Mouse (Mus musculus): Measurements from ENCODE around the gene Vmn1r46. TPM values are rescaled to one million over a fixed set of nuclear protein-coding genes. Genes with fewer than 3 reads are reported as not detected.
"Not testable (repeated sequence)": the region's sequence is repeated elsewhere in the genome, so short reads cannot be mapped to it uniquely, and the experiment has no call there.

Vmn1r46 gene
- not detected in 2 replicates for polyA plus RNA-seq (2012; rRNA removed)

GRCm38 (mm10) chr6:89969013-89969412 is at the start of gene Vmn1r46:
TSS of gene Vmn1r46 (plus strand) at chr6:89969313.
- Histone ChIP-seq H3K27me3 (ENCODE audit: control insufficient read depth, insufficient read depth, low read length) (no peaks in the 10 kb centered on the region), H3K4me1 (ENCODE audit: control insufficient read depth, insufficient read depth, insufficient read length, low read length) (no peaks in the 10 kb centered on the region), H3K36me3 (ENCODE audit: control insufficient read depth, insufficient read depth, low read length) (no peaks in the 10 kb centered on the region), H3K4me3 (ENCODE audit: low read depth, low read length) (no peak within 1 kb of the TSS), H3K27ac (ENCODE audit: insufficient read depth, low read depth, low read length) (no peak within 1 kb of the TSS)
- TF ChIP-seq POLR2A (IDR thresholded peaks at IDR 0.05; ENCODE audit: low read depth, low read length) = no peak
- TF ChIP-seq CTCF (IDR thresholded peaks at IDR 0.05; ENCODE audit: extremely low read depth, insufficient read length, insufficient replicate concordance, low read depth, low read length) = no peak
- 43% methylated on average over 2 of the region's 2 CpGs for WGBS

GRCm38 (mm10) chr6:89940498-89940897 is 28.6 kb upstream of the Vmn1r46 start, which contains the start of gene Vmn1r45:
TSS of gene Vmn1r45 (minus strand) at chr6:89940598.
- not testable (repeated sequence) for H3K27me3 ChIP-seq (ENCODE audit: control insufficient read depth, insufficient read depth, low read length); H3K4me1 ChIP-seq (ENCODE audit: control insufficient read depth, insufficient read depth, insufficient read length, low read length); H3K27ac ChIP-seq (ENCODE audit: insufficient read depth, low read depth, low read length); H3K36me3 ChIP-seq (ENCODE audit: control insufficient read depth, insufficient read depth, low read length); H3K4me3 ChIP-seq (ENCODE audit: low read depth, low read length)
- 92% methylated on average over 2 of the region's 2 CpGs for WGBS

- Histone ChIP-seq H3K27ac (ENCODE audit: insufficient read depth, low read depth, low read length) (no peak overlapping the region), H3K27me3 (ENCODE audit: control insufficient read depth, insufficient read depth, low read length) (no peaks in the 10 kb centered on the region), H3K36me3 (ENCODE audit: control insufficient read depth, insufficient read depth, low read length) (no peaks in the 10 kb centered on the region), H3K4me3 (ENCODE audit: low read depth, low read length) (no peak overlapping the region), H3K4me1 (ENCODE audit: control insufficient read depth, insufficient read depth, insufficient read length, low read length) (no peaks in the 10 kb centered on the region)
- TF ChIP-seq POLR2A (IDR thresholded peaks at IDR 0.05; ENCODE audit: low read depth, low read length) = no peak
- TF ChIP-seq CTCF (IDR thresholded peaks at IDR 0.05; ENCODE audit: extremely low read depth, insufficient read length, insufficient replicate concordance, low read depth, low read length) = no peak
- 73% methylated on average over 2 of the region's 2 CpGs for WGBS
These were observed 28.2 kb upstream of the Vmn1r46 start for GRCm38 (mm10) chr6:89940926-89941325.

- TF ChIP-seq POLR2A (IDR thresholded peaks at IDR 0.05; ENCODE audit: low read depth, low read length) = no peak
- TF ChIP-seq CTCF (IDR thresholded peaks at IDR 0.05; ENCODE audit: extremely low read depth, insufficient read length, insufficient replicate concordance, low read depth, low read length) = no peak
- H3K27me3 ChIP-seq (ENCODE audit: control insufficient read depth, insufficient read depth, low read length) = no peaks in the 10 kb centered on the region
- H3K36me3 ChIP-seq (ENCODE audit: control insufficient read depth, insufficient read depth, low read length) = no peaks in the 10 kb centered on the region
- H3K27ac ChIP-seq (ENCODE audit: insufficient read depth, low read depth, low read length) = no peak overlapping the region
- H3K4me1 ChIP-seq (ENCODE audit: control insufficient read depth, insufficient read depth, insufficient read length, low read length) = no peaks in the 10 kb centered on the region
- H3K4me3 ChIP-seq (ENCODE audit: low read depth, low read length) = no peak overlapping the region
- WGBS = 57% methylated on average over 2 of the region's 2 CpGs
These were observed 15.6 kb upstream of the Vmn1r46 start for GRCm38 (mm10) chr6:89953556-89953955.

- no peak for TF ChIP-seq POLR2A (IDR thresholded peaks at IDR 0.05; ENCODE audit: low read depth, low read length)
- no peak for TF ChIP-seq CTCF (IDR thresholded peaks at IDR 0.05; ENCODE audit: extremely low read depth, insufficient read length, insufficient replicate concordance, low read depth, low read length)
- Histone ChIP-seq H3K4me1 (ENCODE audit: control insufficient read depth, insufficient read depth, insufficient read length, low read length) (no peaks in the 10 kb centered on the region), H3K4me3 (ENCODE audit: low read depth, low read length) (no peak overlapping the region), H3K27me3 (ENCODE audit: control insufficient read depth, insufficient read depth, low read length) (no peaks in the 10 kb centered on the region), H3K36me3 (ENCODE audit: control insufficient read depth, insufficient read depth, low read length) (no peaks in the 10 kb centered on the region), H3K27ac (ENCODE audit: insufficient read depth, low read depth, low read length) (no peak overlapping the region)
These were observed 2.8 kb upstream of the Vmn1r46 start for GRCm38 (mm10) chr6:89966341-89966740.

- no peaks in the 10 kb centered on the region for H3K27me3 ChIP-seq (ENCODE audit: control insufficient read depth, insufficient read depth, low read length)
- H3K4me3 ChIP-seq (ENCODE audit: low read depth, low read length) = no peak overlapping the region
- no peaks in the 10 kb centered on the region for H3K4me1 ChIP-seq (ENCODE audit: control insufficient read depth, insufficient read depth, insufficient read length, low read length)
- WGBS = 9% methylated on average over 1 of the region's 1 CpGs
- no peak overlapping the region for H3K27ac ChIP-seq (ENCODE audit: insufficient read depth, low read depth, low read length)
- no peak for TF ChIP-seq CTCF (IDR thresholded peaks at IDR 0.05; ENCODE audit: extremely low read depth, insufficient read length, insufficient replicate concordance, low read depth, low read length)
- no peak for TF ChIP-seq POLR2A (IDR thresholded peaks at IDR 0.05; ENCODE audit: low read depth, low read length)
- H3K36me3 ChIP-seq (ENCODE audit: control insufficient read depth, insufficient read depth, low read length) = no peaks in the 10 kb centered on the region
These were observed 16.9 kb downstream of the Vmn1r46 start for GRCm38 (mm10) chr6:89985989-89986388.

- not testable (repeated sequence) for H3K27me3 ChIP-seq (ENCODE audit: control insufficient read depth, insufficient read depth, low read length); H3K36me3 ChIP-seq (ENCODE audit: control insufficient read depth, insufficient read depth, low read length); H3K27ac ChIP-seq (ENCODE audit: insufficient read depth, low read depth, low read length); H3K4me3 ChIP-seq (ENCODE audit: low read depth, low read length); H3K4me1 ChIP-seq (ENCODE audit: control insufficient read depth, insufficient read depth, insufficient read length, low read length)
- WGBS = 100% methylated on average over 1 of the region's 1 CpGs
These were observed 46.7 kb downstream of the Vmn1r46 start, which contains the start of gene Vmn1r47 for GRCm38 (mm10) chr6:90015847-90016246. TSS of gene Vmn1r47 (plus strand) at chr6:90016147.

Other genes starting within 250 kb of the Vmn1r46 start
- gene Vmn1r41, start 228.5 kb upstream of the Vmn1r46 start, polyA plus RNA-seq (2012; rRNA removed) = not detected in 2 replicates
- gene Vmn1r42, start 92.9 kb upstream of the Vmn1r46 start, polyA plus RNA-seq (2012; rRNA removed) = not detected in 2 replicates
- 0.01 TPM in 1 of 2 replicates, not detected in the other for gene Vmn1r43, start 92.9 kb upstream of the Vmn1r46 start, polyA plus RNA-seq (2012; rRNA removed)
- not detected in 2 replicates for gene Vmn1r44, start 85.7 kb upstream of the Vmn1r46 start, polyA plus RNA-seq (2012; rRNA removed)
- not detected in 2 replicates for gene Vmn1r45, start 28.7 kb upstream of the Vmn1r46 start, polyA plus RNA-seq (2012; rRNA removed)
- not detected in 2 replicates for gene Vmn1r47, start 46.8 kb downstream of the Vmn1r46 start, polyA plus RNA-seq (2012; rRNA removed)
- gene Vmn1r48, start 67.5 kb downstream of the Vmn1r46 start, polyA plus RNA-seq (2012; rRNA removed) = not detected in 2 replicates
- gene Vmn1r49, start 109.2 kb downstream of the Vmn1r46 start, polyA plus RNA-seq (2012; rRNA removed) = not detected in 2 replicates
- not detected in 2 replicates for gene Vmn1r50, start 132.1 kb downstream of the Vmn1r46 start, polyA plus RNA-seq (2012; rRNA removed)
- gene Vmn1r51, start 153.3 kb downstream of the Vmn1r46 start, polyA plus RNA-seq (2012; rRNA removed) = not detected in 2 replicates
- not detected in 2 replicates for gene Vmn1r52, start 205.5 kb downstream of the Vmn1r46 start, polyA plus RNA-seq (2012; rRNA removed)
- not detected in 2 replicates for gene V1ra8, start 233.5 kb downstream of the Vmn1r46 start, polyA plus RNA-seq (2012; rRNA removed)

All from small intestine, adult 2 months (tissue).